Mouse (Mus musculus) ES-E14 (cell line): Measurements from ENCODE around the gene Gm3646. TPM values are rescaled to one million over a fixed set of nuclear protein-coding genes. Genes with fewer than 3 reads are reported as not detected.

ENCODE experiments used
- DNase-seq: peaks from one replicate; pipeline ENCODE4 v3.0.0-alpha.2; 2013; ENCODE audit warnings: low read depth, low spot score
- H3K27ac ChIP-seq: 2 replicates; pipeline ENCODE4 v1.5.1; 2012; ENCODE audit warnings: low read depth, mild to moderate bottlenecking, low read length, moderate library complexity, mixed read lengths; ENCODE audit not compliant: poor library complexity, insufficient read depth, severe bottlenecking
- H3K36me3 ChIP-seq: 2 replicates; pipeline ENCODE4 v1.6.1; 2012; ENCODE audit warnings: mild to moderate bottlenecking, low read length, moderate library complexity, mixed read lengths; ENCODE audit not compliant: control insufficient read depth, poor library complexity, insufficient read depth, severe bottlenecking
- H3K4me1 ChIP-seq, 2 experiments: fragments of 150-350 bp in 1 of 2; sonication (generic) in 1 of 2; 2 replicates each; pipeline ENCODE4 v1.6.1; 2012; ENCODE audit warnings: low read length in 2 of 2, mild to moderate bottlenecking in 1 of 2, mixed read lengths in 1 of 2; ENCODE audit not compliant: control insufficient read depth in 2 of 2, insufficient read depth in 2 of 2, poor library complexity in 1 of 2
- H3K4me3 ChIP-seq, 2 experiments: fragments of 150-350 bp in 1 of 2; sonication (generic) in 1 of 2; 2 replicates each; pipeline ENCODE4 v1.5.1; 2012; ENCODE audit warnings: low read length in 2 of 2, low read depth in 1 of 2, mild to moderate bottlenecking in 1 of 2, mixed read lengths in 1 of 2; ENCODE audit not compliant: insufficient read depth in 1 of 2, poor library complexity in 1 of 2, severe bottlenecking in 1 of 2
- H3K9ac ChIP-seq: 2 replicates; pipeline ENCODE4 v1.6.1; 2012; ENCODE audit warnings: low read depth, mild to moderate bottlenecking, low read length, mixed read lengths; ENCODE audit not compliant: poor library complexity, insufficient read depth, severe bottlenecking
- H3K9me3 ChIP-seq: fragments of 150-350 bp; sonication (generic); 2 replicates; pipeline ENCODE4 v1.6.1; 2012; ENCODE audit warnings: low read depth, mild to moderate bottlenecking, low read length; ENCODE audit not compliant: control insufficient read depth, insufficient read depth
- CHD2 ChIP-seq: IDR thresholded peaks from 2 replicates; pipeline ENCODE4 v1.6.1; 2014; ENCODE audit warnings: mild to moderate bottlenecking, low read depth, low read length, inconsistent platforms
- HCFC1 ChIP-seq: IDR thresholded peaks from 2 replicates; pipeline ENCODE4 v1.6.1; 2012; ENCODE audit warnings: low read length, inconsistent platforms, borderline replicate concordance; ENCODE audit not compliant: insufficient read depth
- MAFK ChIP-seq: IDR thresholded peaks from 2 replicates; pipeline ENCODE4 v1.6.1; 2014; ENCODE audit warnings: mild to moderate bottlenecking, low read depth, low read length, inconsistent platforms; ENCODE audit not compliant: insufficient read depth
- ZC3H11A ChIP-seq: IDR thresholded peaks from 2 replicates; pipeline ENCODE4 v1.6.1; 2012; ENCODE audit warnings: low read depth, mild to moderate bottlenecking, inconsistent platforms, low read length, borderline replicate concordance
- ZNF384 ChIP-seq: IDR thresholded peaks from 2 replicates; pipeline ENCODE4 v1.6.1; 2012; ENCODE audit warnings: low read depth, low read length, inconsistent platforms
- in situ Hi-C, 2 experiments: fragments of 600-800 bp; cut with MboI; formaldehyde crosslinking; loops; one replicate each; pipeline ENCODE4 v1.15.1; 2025; ENCODE audit warnings: low sequenced_read_pairs in 2 of 2, inconsistent platforms in 1 of 2; ENCODE audit not compliant: unreplicated experiment in 2 of 2
- total RNA-seq: library from RNA; depleted of rRNA; stranded (reverse); fragments of 300-350 nt; gene quantifications from 2 replicates; pipeline ENCODE4 v1.2.3, GENCODE M21; 2012

The Gm3646 gene
- total RNA-seq, 1 experiment, result not detected

- Histone ChIP-seq H3K36me3 (no peaks in the 10 kb centered on the region), H3K9ac (no peak overlapping the region), H3K9me3 (no peaks in the 10 kb centered on the region), H3K4me3 (no peak overlapping the region), H3K27ac (no peak overlapping the region), H3K4me1 (peaks cover 3 to 5% of the 10 kb centered on the region in 2 experiments; a peak in 2 of 4 replicates)
- TF ChIP-seq HCFC1, result no peak
- no peak for TF ChIP-seq ZNF384
- TF ChIP-seq CHD2, result no peak
- no peak for TF ChIP-seq MAFK
- TF ChIP-seq ZC3H11A, result no peak
- no peak for DNase-seq
- in situ Hi-C loops, result no loop called here
These were observed 44.9 kb downstream of the Gm3646 start for GRCm38 (mm10) chr1:39760181-39760715.

GRCm38 (mm10) chr1:39759231-39760175 lies 45.6 kb downstream of the Gm3646 start:
- Histone ChIP-seq H3K9ac (no peak overlapping the region), H3K4me1 (peaks cover 3 to 5% of the 10 kb centered on the region in 2 experiments; a peak in 2 of 4 replicates), H3K4me3 (no peak overlapping the region), H3K36me3 (no peaks in the 10 kb centered on the region), H3K27ac (no peak overlapping the region), H3K9me3 (no peaks in the 10 kb centered on the region)
- no peak for TF ChIP-seq MAFK
- in situ Hi-C loops, result no loop called here
- no peak for DNase-seq

GRCm38 (mm10) chr1:39758244-39758643 lies 46.9 kb downstream of the Gm3646 start:
- in situ Hi-C loops, result no loop called here
- no peak for TF ChIP-seq ZNF384
- no peak for TF ChIP-seq HCFC1
- TF ChIP-seq CHD2, result no peak
- no peak for TF ChIP-seq ZC3H11A
- TF ChIP-seq MAFK, result no peak
- H3K36me3 ChIP-seq, result no peaks in the 10 kb centered on the region
- DNase-seq, result no peak
- no peak overlapping the region for H3K27ac ChIP-seq
- no peak overlapping the region for H3K4me3 ChIP-seq
- H3K9ac ChIP-seq, result no peak overlapping the region
- H3K9me3 ChIP-seq, result no peaks in the 10 kb centered on the region
- H3K4me1 ChIP-seq, result peaks cover 3 to 5% of the 10 kb centered on the region in 2 experiments; a peak in 2 of 4 replicates

GRCm38 (mm10) chr1:39756952-39757351 lies 48.2 kb downstream of the Gm3646 start:
- in situ Hi-C loops, result no loop called here
- DNase-seq, result no peak
- H3K9ac ChIP-seq, result no peak overlapping the region
- H3K9me3 ChIP-seq, result no peaks in the 10 kb centered on the region
- no peak overlapping the region for H3K27ac ChIP-seq
- H3K4me1 ChIP-seq, result peaks cover 3% of the 10 kb centered on the region in 2 experiments; a peak in 2 of 4 replicates
- TF ChIP-seq CHD2, result no peak
- TF ChIP-seq MAFK, result no peak
- TF ChIP-seq HCFC1, result no peak
- no peak for TF ChIP-seq ZC3H11A
- no peak for TF ChIP-seq ZNF384
- no peaks in the 10 kb centered on the region for H3K36me3 ChIP-seq
- H3K4me3 ChIP-seq, result no peak overlapping the region
